Mouse (Mus musculus): ENCODE measurements at regions not wholly inside any gene's neighbourhood (a gene's known extent, or its start where the extent isn't known, plus 50 kb on each side); places are given as distances from the start of the nearest gene placed in this dataset.

GRCm38 (mm10) chr14:76755591-76756376 is 199.1 kb upstream of the Serp2 start:
- Histone ChIP-seq H3K4me3 (ENCODE audit: insufficient read depth, low read length) (no peak overlapping the region), H3K4me1 (ENCODE audit: control insufficient read depth, insufficient read depth, low read length) (peaks cover 19% of the 10 kb centered on the region), H3K27ac (ENCODE audit: insufficient read depth, low read depth, low read length) (no peak overlapping the region)
- no peak for TF ChIP-seq POLR2A (IDR thresholded peaks at IDR 0.05; ENCODE audit: borderline replicate concordance, low read depth, low read length)
- TF ChIP-seq CTCF (IDR thresholded peaks at IDR 0.05; ENCODE audit: low read depth, low read length) = no peak

GRCm38 (mm10) chr14:76753734-76754133 is 197.0 kb upstream of the Serp2 start:
- Histone ChIP-seq H3K4me3 (ENCODE audit: insufficient read depth, low read length) (no peak overlapping the region), H3K27ac (ENCODE audit: insufficient read depth, low read depth, low read length) (no peak overlapping the region), H3K4me1 (ENCODE audit: control insufficient read depth, insufficient read depth, low read length) (peaks cover 21% of the 10 kb centered on the region)
- no peak for TF ChIP-seq POLR2A (IDR thresholded peaks at IDR 0.05; ENCODE audit: borderline replicate concordance, low read depth, low read length)
- TF ChIP-seq CTCF (IDR thresholded peaks at IDR 0.05; ENCODE audit: low read depth, low read length) = no peak

- Histone ChIP-seq H3K27ac (ENCODE audit: insufficient read depth, low read depth, low read length) (no peak overlapping the region), H3K4me1 (ENCODE audit: control insufficient read depth, insufficient read depth, low read length) (peaks cover 2% of the 10 kb centered on the region; the same call in 1 of the 2 replicates), H3K4me3 (ENCODE audit: insufficient read depth, low read length) (no peak overlapping the region)
- no peak for TF ChIP-seq CTCF (IDR thresholded peaks at IDR 0.05; ENCODE audit: low read depth, low read length)
- no peak for TF ChIP-seq POLR2A (IDR thresholded peaks at IDR 0.05; ENCODE audit: borderline replicate concordance, low read depth, low read length)
Measured at GRCm38 (mm10) chr14:76749178-76749577, 192.5 kb upstream of the Serp2 start.

- H3K4me1 ChIP-seq (ENCODE audit: control insufficient read depth, insufficient read depth, low read length) = peaks cover 2% of the 10 kb centered on the region; the same call in 1 of the 2 replicates
- TF ChIP-seq POLR2A (IDR thresholded peaks at IDR 0.05; ENCODE audit: borderline replicate concordance, low read depth, low read length) = no peak
- TF ChIP-seq CTCF (IDR thresholded peaks at IDR 0.05; ENCODE audit: low read depth, low read length) = no peak
- H3K4me3 ChIP-seq (ENCODE audit: insufficient read depth, low read length) = no peak overlapping the region
- no peak overlapping the region for H3K27ac ChIP-seq (ENCODE audit: insufficient read depth, low read depth, low read length)
Measured at GRCm38 (mm10) chr14:76748711-76749110, 192.0 kb upstream of the Serp2 start.

GRCm38 (mm10) chr14:76747814-76748213 is 191.1 kb upstream of the Serp2 start:
- Histone ChIP-seq H3K27ac (ENCODE audit: insufficient read depth, low read depth, low read length) (no peak overlapping the region), H3K4me3 (ENCODE audit: insufficient read depth, low read length) (no peak overlapping the region), H3K4me1 (ENCODE audit: control insufficient read depth, insufficient read depth, low read length) (peaks cover 2% of the 10 kb centered on the region; the same call in 1 of the 2 replicates)
- TF ChIP-seq POLR2A (IDR thresholded peaks at IDR 0.05; ENCODE audit: borderline replicate concordance, low read depth, low read length) (no peak), CTCF (IDR thresholded peaks at IDR 0.05; ENCODE audit: low read depth, low read length) (no peak)

GRCm38 (mm10) chr14:76746282-76746681 is 189.6 kb upstream of the Serp2 start:
- Histone ChIP-seq H3K4me3 (ENCODE audit: insufficient read depth, low read length) (no peak overlapping the region), H3K27ac (ENCODE audit: insufficient read depth, low read depth, low read length) (no peak overlapping the region), H3K4me1 (ENCODE audit: control insufficient read depth, insufficient read depth, low read length) (peaks cover 7% of the 10 kb centered on the region)
- TF ChIP-seq CTCF (IDR thresholded peaks at IDR 0.05; ENCODE audit: low read depth, low read length) (no peak), POLR2A (IDR thresholded peaks at IDR 0.05; ENCODE audit: borderline replicate concordance, low read depth, low read length) (no peak)

GRCm38 (mm10) chr14:76744674-76745433 is 188.2 kb upstream of the Serp2 start:
- Histone ChIP-seq H3K4me1 (ENCODE audit: control insufficient read depth, insufficient read depth, low read length) (peaks cover 7% of the 10 kb centered on the region), H3K4me3 (ENCODE audit: insufficient read depth, low read length) (no peak overlapping the region), H3K27ac (ENCODE audit: insufficient read depth, low read depth, low read length) (no peak overlapping the region)
- no peak for TF ChIP-seq POLR2A (IDR thresholded peaks at IDR 0.05; ENCODE audit: borderline replicate concordance, low read depth, low read length)
- TF ChIP-seq CTCF (IDR thresholded peaks at IDR 0.05; ENCODE audit: low read depth, low read length) = no peak

GRCm38 (mm10) chr14:76742297-76742696 is 185.6 kb upstream of the Serp2 start:
- H3K27ac ChIP-seq (ENCODE audit: insufficient read depth, low read depth, low read length) = no peak overlapping the region
- H3K4me1 ChIP-seq (ENCODE audit: control insufficient read depth, insufficient read depth, low read length) = peaks cover 5% of the 10 kb centered on the region
- no peak for TF ChIP-seq POLR2A (IDR thresholded peaks at IDR 0.05; ENCODE audit: borderline replicate concordance, low read depth, low read length)
- TF ChIP-seq CTCF (IDR thresholded peaks at IDR 0.05; ENCODE audit: low read depth, low read length) = no peak
- H3K4me3 ChIP-seq (ENCODE audit: insufficient read depth, low read length) = no peak overlapping the region

GRCm38 (mm10) chr14:76739836-76740597 is 183.3 kb upstream of the Serp2 start:
- H3K27ac ChIP-seq (ENCODE audit: insufficient read depth, low read depth, low read length) = no peak overlapping the region
- TF ChIP-seq POLR2A (IDR thresholded peaks at IDR 0.05; ENCODE audit: borderline replicate concordance, low read depth, low read length) (no peak), CTCF (IDR thresholded peaks at IDR 0.05; ENCODE audit: low read depth, low read length) (peak; percentile 22; the same call in 1 of the 2 replicates)
- peaks cover 7% of the 10 kb centered on the region for H3K4me1 ChIP-seq (ENCODE audit: control insufficient read depth, insufficient read depth, low read length)
- no peak overlapping the region for H3K4me3 ChIP-seq (ENCODE audit: insufficient read depth, low read length)

Measured in bone marrow macrophage, adult 2 months (primary cell).